Mouse (Mus musculus): ENCODE data around the gene Cmklr1. TPM values are rescaled to one million over a fixed set of nuclear protein-coding genes. Genes with fewer than 3 reads are reported as not detected.

Gene Cmklr1
- polyA plus RNA-seq, 1 experiment from 2014 or later, result 63.8 TPM

GRCm38 (mm10) chr5:113570056-113570717 lies 80.0 kb downstream of the Cmklr1 start:
- H3K36me3 ChIP-seq (ENCODE audit: insufficient read depth, low read length), result no peaks in the 10 kb centered on the region
- no peaks in the 10 kb centered on the region for H3K9me3 ChIP-seq (ENCODE audit: low read length)
- H3K27me3 ChIP-seq (replicated peaks; ENCODE audit: insufficient read depth, low read length), result no peaks in the 10 kb centered on the region
- ATAC-seq (no peak), DNase-seq (ENCODE audit: low spot score) (no peak)
- H3K9ac ChIP-seq (replicated peaks; ENCODE audit: low read depth), result no peak overlapping the region
- WGBS, result 42% methylated on average over 7 of the region's 7 CpGs
- no peak overlapping the region for H3K27ac ChIP-seq (ENCODE audit: low read length)
- H3K4me1 ChIP-seq (ENCODE audit: insufficient read depth, low read depth, low read length), result no peaks in the 10 kb centered on the region
- no peak overlapping the region for H3K4me2 ChIP-seq (replicated peaks; ENCODE audit: low read depth, low read length)
- TF ChIP-seq CTCF (IDR thresholded peaks at IDR 0.05), result no peak
- TF ChIP-seq EP300 (IDR thresholded peaks at IDR 0.05), result no peak
- no peak overlapping the region for H3K4me3 ChIP-seq (ENCODE audit: low read depth, low read length)

- TF ChIP-seq EP300 (IDR thresholded peaks at IDR 0.05), result no peak
- TF ChIP-seq CTCF (IDR thresholded peaks at IDR 0.05), result no peak
- DNase-seq (ENCODE audit: low spot score) (no peak), ATAC-seq (no peak)
- no peaks in the 10 kb centered on the region for H3K9me3 ChIP-seq (ENCODE audit: low read length)
- H3K9ac ChIP-seq (replicated peaks; ENCODE audit: low read depth), result no peak overlapping the region
- H3K36me3 ChIP-seq (ENCODE audit: insufficient read depth, low read length), result no peaks in the 10 kb centered on the region
- no peaks in the 10 kb centered on the region for H3K27me3 ChIP-seq (replicated peaks; ENCODE audit: insufficient read depth, low read length)
- 69% methylated on average over 12 of the region's 12 CpGs for WGBS
- H3K4me3 ChIP-seq (ENCODE audit: low read depth, low read length), result no peak overlapping the region
- H3K4me2 ChIP-seq (replicated peaks; ENCODE audit: low read depth, low read length), result no peak overlapping the region
- no peaks in the 10 kb centered on the region for H3K4me1 ChIP-seq (ENCODE audit: insufficient read depth, low read depth, low read length)
- no peak overlapping the region for H3K27ac ChIP-seq (ENCODE audit: low read length)
Observed at GRCm38 (mm10) chr5:113565858-113566257, 84.4 kb downstream of the Cmklr1 start.

- Histone ChIP-seq H3K27ac (ENCODE audit: low read length) (no peak overlapping the region), H3K4me2 (replicated peaks; ENCODE audit: low read depth, low read length) (no peak overlapping the region), H3K9ac (replicated peaks; ENCODE audit: low read depth) (no peak overlapping the region), H3K27me3 (replicated peaks; ENCODE audit: insufficient read depth, low read length) (no peaks in the 10 kb centered on the region), H3K4me1 (ENCODE audit: insufficient read depth, low read depth, low read length) (no peaks in the 10 kb centered on the region), H3K36me3 (ENCODE audit: insufficient read depth, low read length) (no peaks in the 10 kb centered on the region), H3K9me3 (ENCODE audit: low read length) (no peaks in the 10 kb centered on the region), H3K4me3 (ENCODE audit: low read depth, low read length) (no peak overlapping the region)
- TF ChIP-seq CTCF (IDR thresholded peaks at IDR 0.05) (no peak), EP300 (IDR thresholded peaks at IDR 0.05) (no peak)
- DNase-seq (ENCODE audit: low spot score), result no peak
- 76% methylated on average over 10 of the region's 10 CpGs for WGBS
- ATAC-seq, result no peak
Observed at GRCm38 (mm10) chr5:113565101-113565854, 84.9 kb downstream of the Cmklr1 start.

GRCm38 (mm10) chr5:113564463-113564862 lies 85.8 kb downstream of the Cmklr1 start:
- 27% methylated on average over 4 of the region's 4 CpGs for WGBS
- TF ChIP-seq CTCF (IDR thresholded peaks at IDR 0.05) (no peak), EP300 (IDR thresholded peaks at IDR 0.05) (no peak)

More at GRCm38 (mm10) chr5:113564463-113564862, 85.8 kb downstream of the Cmklr1 start:
- no peak overlapping the region for H3K4me2 ChIP-seq (replicated peaks; ENCODE audit: low read depth, low read length)
- no peak overlapping the region for H3K27ac ChIP-seq (ENCODE audit: low read length)
- H3K27me3 ChIP-seq (replicated peaks; ENCODE audit: insufficient read depth, low read length), result no peaks in the 10 kb centered on the region
- ATAC-seq (no peak), DNase-seq (ENCODE audit: low spot score) (no peak)
- no peaks in the 10 kb centered on the region for H3K36me3 ChIP-seq (ENCODE audit: insufficient read depth, low read length)
- no peak overlapping the region for H3K9ac ChIP-seq (replicated peaks; ENCODE audit: low read depth)
- no peaks in the 10 kb centered on the region for H3K9me3 ChIP-seq (ENCODE audit: low read length)
- H3K4me1 ChIP-seq (ENCODE audit: insufficient read depth, low read depth, low read length), result no peaks in the 10 kb centered on the region
- no peak overlapping the region for H3K4me3 ChIP-seq (ENCODE audit: low read depth, low read length)

Other genes with a start within 250 kb of the Cmklr1 start
- 2.5 and 2.7 TPM in 2 replicates for gene Wscd2, start 160.1 kb downstream of the Cmklr1 start, polyA plus RNA-seq (2015; fragmentation: Nextera tagmentation; extraction: Ambion mirVana)
- gene 1700069L16Rik, start 74.3 kb upstream of the Cmklr1 start, polyA plus RNA-seq (2015; fragmentation: Nextera tagmentation; extraction: Ambion mirVana), result not detected in 2 replicates
- 6.7 and 6.8 TPM in 2 replicates for gene Ficd, start 85.4 kb upstream of the Cmklr1 start, polyA plus RNA-seq (2015; fragmentation: Nextera tagmentation; extraction: Ambion mirVana)
- 12.8 and 16.9 TPM in 2 replicates for gene Sart3, start 122.1 kb upstream of the Cmklr1 start, polyA plus RNA-seq (2015; fragmentation: Nextera tagmentation; extraction: Ambion mirVana)
- gene Iscu, start 122.3 kb upstream of the Cmklr1 start, polyA plus RNA-seq (2015; fragmentation: Nextera tagmentation; extraction: Ambion mirVana), result 197 and 225 TPM in 2 replicates
- gene Tmem119, start 150.1 kb upstream of the Cmklr1 start, polyA plus RNA-seq (2015; fragmentation: Nextera tagmentation; extraction: Ambion mirVana), result 107 and 110 TPM in 2 replicates
- 14.6 and 15.1 TPM in 2 replicates for gene Selplg, start 182.2 kb upstream of the Cmklr1 start, polyA plus RNA-seq (2015; fragmentation: Nextera tagmentation; extraction: Ambion mirVana)